Mouse (Mus musculus) C2C12 (cell line): Measurements from ENCODE around the gene Slc27a4. TPM values are rescaled to one million over a fixed set of nuclear protein-coding genes. Genes with fewer than 3 reads are reported as not detected.

Source experiments
- H3K27me3 ChIP-seq: one replicate; pipeline ENCODE4 v1.6.1; 2011; ENCODE audit not compliant: control insufficient read depth, insufficient read depth, insufficient read length
- H3K36me3 ChIP-seq: one replicate; pipeline ENCODE4 v1.6.1; 2011; ENCODE audit not compliant: control insufficient read depth, insufficient read depth
- H3K4me3 ChIP-seq: one replicate; pipeline ENCODE4 v1.5.1; 2011; ENCODE audit warnings: mild to moderate bottlenecking, control low read depth; ENCODE audit not compliant: poor library complexity, insufficient read depth, severe bottlenecking
- H3K79me2 ChIP-seq: one replicate; pipeline ENCODE4 v1.6.1; 2011; ENCODE audit not compliant: control insufficient read depth, insufficient read depth
- H3K79me3 ChIP-seq: one replicate; pipeline ENCODE4 v1.6.1; 2011; ENCODE audit warnings: low read depth, control low read depth
- H3ac ChIP-seq: one replicate; pipeline ENCODE3; 2011; ENCODE audit warnings: low read depth; ENCODE audit not compliant: control insufficient read depth, insufficient read length
- CEBPB ChIP-seq: IDR thresholded peaks from one replicate; pipeline ENCODE4 v1.6.1; 2011; ENCODE audit warnings: low read depth, mild to moderate bottlenecking, control low read depth, moderate library complexity
- CTCF ChIP-seq: IDR thresholded peaks from one replicate; pipeline ENCODE4 v1.5.1; 2011; ENCODE audit not compliant: control insufficient read depth, insufficient read depth, insufficient read length
- FOSL1 ChIP-seq: IDR thresholded peaks from one replicate; pipeline ENCODE4 v1.8.0; 2011; ENCODE audit warnings: mild to moderate bottlenecking, low read length; ENCODE audit not compliant: poor library complexity, insufficient read depth, severe bottlenecking
- MAX ChIP-seq: IDR thresholded peaks from one replicate; pipeline ENCODE4 v1.6.1; 2011; ENCODE audit warnings: mild to moderate bottlenecking, control low read depth
- MYOD1 ChIP-seq: IDR thresholded peaks from one replicate; pipeline ENCODE4 v1.6.1; 2011; ENCODE audit warnings: low read depth; ENCODE audit not compliant: control insufficient read depth, insufficient read length
- MYOG ChIP-seq: IDR thresholded peaks from one replicate; pipeline ENCODE4 v1.6.1; 2011; ENCODE audit not compliant: control insufficient read depth, insufficient read length; ENCODE audit errors: extremely low read depth
- USF1 ChIP-seq: IDR thresholded peaks from one replicate; pipeline ENCODE4 v1.6.1; 2011; ENCODE audit warnings: low read depth, mild to moderate bottlenecking, control low read depth, moderate library complexity
- polyA plus RNA-seq: library from polyadenylated mRNA; unstranded; fragments of >200 nt; fragmentation: generic; extraction: Trizol; gene quantifications from one replicate; pipeline ENCODE4 v1.2.1, GENCODE M21; 2012; ENCODE audit warnings: missing spikeins

Slc27a4 gene
- polyA plus RNA-seq, 1 experiment: 19.7 TPM

- Histone ChIP-seq H3ac (no peak overlapping the region), H3K36me3 (no peaks in the 10 kb centered on the region), H3K4me3 (no peak overlapping the region), H3K79me3 (no peaks in the 10 kb centered on the region), H3K79me2 (no peaks in the 10 kb centered on the region), H3K27me3 (no peaks in the 10 kb centered on the region)
- no peak for TF ChIP-seq USF1
- no peak for TF ChIP-seq MYOD1
- no peak for TF ChIP-seq MAX
Measured at GRCm38 (mm10) chr2:29849841-29850480, 47.5 kb downstream of the Slc27a4 start.

DNA sequence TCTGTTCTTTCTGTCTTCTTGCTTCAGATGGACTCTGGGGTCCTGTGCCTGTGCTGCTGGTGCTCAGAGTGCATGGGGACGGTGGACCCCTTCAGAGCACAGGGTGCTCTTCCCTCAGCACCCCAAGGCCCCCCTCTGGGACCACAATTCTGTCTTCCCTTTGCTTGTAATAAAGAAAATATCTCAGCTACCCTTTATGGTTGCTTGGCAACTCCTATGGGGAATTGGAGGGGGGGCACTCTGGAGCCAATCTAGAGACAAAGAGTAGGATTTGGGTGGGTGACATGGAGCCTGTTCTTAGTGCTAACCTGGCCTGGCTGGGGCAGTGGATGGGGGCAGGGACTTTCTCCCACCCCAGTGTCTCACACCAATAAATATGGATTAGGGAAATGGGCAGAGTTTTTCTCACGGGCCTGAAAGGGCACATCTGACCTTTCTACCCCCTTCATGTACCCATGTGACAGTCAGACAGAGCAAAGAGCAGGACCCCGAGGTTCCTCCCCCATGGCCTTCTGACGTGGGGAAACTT is 50.6 kb downstream of the Slc27a4 start:
- H3K27me3 ChIP-seq: no peaks in the 10 kb centered on the region
- no peaks in the 10 kb centered on the region for H3K79me3 ChIP-seq

DNA sequence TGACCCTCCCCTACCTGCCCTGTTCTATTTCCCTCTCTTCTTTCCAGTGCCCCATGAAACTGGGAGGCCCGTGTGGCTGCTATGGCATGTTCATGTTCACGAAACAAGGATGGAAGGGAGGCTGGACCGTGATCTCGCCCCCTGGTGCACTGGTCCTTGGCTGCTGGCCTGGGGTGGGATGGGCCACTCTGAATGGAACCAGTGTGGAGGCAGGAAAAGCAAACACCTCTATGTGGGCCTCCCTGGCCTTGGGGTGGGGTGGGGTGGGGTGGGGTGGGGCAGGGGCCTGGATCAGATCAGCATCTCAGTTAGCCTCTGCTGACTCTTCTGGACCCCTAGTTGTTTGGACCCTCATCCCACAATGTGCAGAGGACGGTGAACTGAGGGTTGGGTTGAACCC is 51.3 kb downstream of the Slc27a4 start:
- no peak overlapping the region for H3K4me3 ChIP-seq
- no peaks in the 10 kb centered on the region for H3K36me3 ChIP-seq
- H3ac ChIP-seq: no peak overlapping the region
- H3K79me2 ChIP-seq: no peaks in the 10 kb centered on the region
- H3K79me3 ChIP-seq: no peaks in the 10 kb centered on the region
- TF ChIP-seq MAX: no peak
- no peaks in the 10 kb centered on the region for H3K27me3 ChIP-seq

More for the DNA sequence above, 50.6 kb downstream of the Slc27a4 start:
- Histone ChIP-seq H3K4me3 (no peak overlapping the region), H3K79me2 (no peaks in the 10 kb centered on the region), H3ac (no peak overlapping the region), H3K36me3 (no peaks in the 10 kb centered on the region)
- TF ChIP-seq MYOD1 (no peak), MAX (no peak), MYOG (no peak)

- Histone ChIP-seq H3K4me3 (no peak overlapping the region), H3K79me3 (no peaks in the 10 kb centered on the region), H3ac (no peak overlapping the region), H3K27me3 (no peaks in the 10 kb centered on the region), H3K36me3 (no peaks in the 10 kb centered on the region), H3K79me2 (no peaks in the 10 kb centered on the region)
- TF ChIP-seq CTCF (no peak), CEBPB (no peak), MYOG (no peak), USF1 (no peak), MAX (no peak), FOSL1 (no peak), MYOD1 (no peak)
Measured at GRCm38 (mm10) chr2:29855585-29856210, 53.3 kb downstream of the Slc27a4 start.

GRCm38 (mm10) chr2:29856451-29857260 is 54.2 kb downstream of the Slc27a4 start:
- Histone ChIP-seq H3ac (no peak overlapping the region), H3K4me3 (no peak overlapping the region), H3K36me3 (no peaks in the 10 kb centered on the region), H3K27me3 (no peaks in the 10 kb centered on the region), H3K79me3 (no peaks in the 10 kb centered on the region), H3K79me2 (no peaks in the 10 kb centered on the region)
- TF ChIP-seq CTCF (no peak), MAX (no peak), MYOG (no peak), MYOD1 (no peak), USF1 (no peak), FOSL1 (no peak), CEBPB (no peak)

GRCm38 (mm10) chr2:29857341-29857740 is 54.9 kb downstream of the Slc27a4 start:
- no peak overlapping the region for H3ac ChIP-seq
- no peaks in the 10 kb centered on the region for H3K36me3 ChIP-seq
- H3K27me3 ChIP-seq: no peaks in the 10 kb centered on the region
- H3K79me3 ChIP-seq: no peaks in the 10 kb centered on the region
- H3K4me3 ChIP-seq: no peak overlapping the region
- no peaks in the 10 kb centered on the region for H3K79me2 ChIP-seq
- TF ChIP-seq MYOD1: no peak
- no peak for TF ChIP-seq MYOG
- TF ChIP-seq USF1: no peak
- no peak for TF ChIP-seq CEBPB
- TF ChIP-seq MAX: no peak
- TF ChIP-seq CTCF: no peak
- TF ChIP-seq FOSL1: no peak
